Mouse (Mus musculus) inflammation-experienced regulatory T-cells, adult 6 months (primary cell): ENCODE data around the gene 4930583I09Rik. TPM values are rescaled to one million over a fixed set of nuclear protein-coding genes. Genes with fewer than 3 reads are reported as not detected.

ENCODE experiments used
- ATAC-seq: one replicate; pipeline ENCODE4 v1.8.0; 2017
- polyA plus RNA-seq, 3 experiments: library from polyadenylated mRNA; unstranded; fragments of 100-300 nt; shearing (Covaris generic); gene quantifications; one replicate each; pipeline ENCODE4 v1.2.1; 2017

The 4930583I09Rik gene
- polyA plus RNA-seq: 1 to 10 TPM in 2 of 3 experiments, under 1 TPM in 1; 0.59 to 2.2 (median 1.5) TPM

GRCm38 (mm10) chr17:64835928-64836327, at the start of gene 4930583I09Rik:
TSS of gene 4930583I09Rik (minus strand) at chr17:64836071.
- no peak for ATAC-seq

GRCm38 (mm10) chr17:64876111-64876510, 40.2 kb upstream of the 4930583I09Rik start:
- ATAC-seq: no peak

- no peak for ATAC-seq
These were observed 37.8 kb upstream of the 4930583I09Rik start for GRCm38 (mm10) chr17:64873651-64874072.

GRCm38 (mm10) chr17:64863817-64864216, 27.9 kb upstream of the 4930583I09Rik start:
- no peak for ATAC-seq

GRCm38 (mm10) chr17:64860963-64861362, 25.1 kb upstream of the 4930583I09Rik start:
- no peak for ATAC-seq

- no peak for ATAC-seq
These were observed 23.0 kb upstream of the 4930583I09Rik start for GRCm38 (mm10) chr17:64858848-64859247.

GRCm38 (mm10) chr17:64848031-64848430, 12.2 kb upstream of the 4930583I09Rik start:
- ATAC-seq: no peak

GRCm38 (mm10) chr17:64846654-64847053, 10.8 kb upstream of the 4930583I09Rik start:
- no peak for ATAC-seq

- no peak for ATAC-seq
These were observed 1.0 kb upstream of the 4930583I09Rik start for GRCm38 (mm10) chr17:64836892-64837291.

- no peak for ATAC-seq
These were observed 481 bp upstream of the 4930583I09Rik start for GRCm38 (mm10) chr17:64836352-64836751.

GRCm38 (mm10) chr17:64833906-64834490, 1.9 kb downstream of the 4930583I09Rik start:
- no peak for ATAC-seq

- no peak for ATAC-seq
These were observed 2.8 kb downstream of the 4930583I09Rik start for GRCm38 (mm10) chr17:64833071-64833470.

GRCm38 (mm10) chr17:64827482-64827881, 8.4 kb downstream of the 4930583I09Rik start:
- peak; percentile 7 for ATAC-seq

GRCm38 (mm10) chr17:64826843-64827242, 9.0 kb downstream of the 4930583I09Rik start:
- ATAC-seq: peak; percentile 95

GRCm38 (mm10) chr17:64822561-64822960, 13.3 kb downstream of the 4930583I09Rik start:
- no peak for ATAC-seq

GRCm38 (mm10) chr17:64820841-64821593, 14.9 kb downstream of the 4930583I09Rik start:
- no peak for ATAC-seq

GRCm38 (mm10) chr17:64816298-64816697, 19.6 kb downstream of the 4930583I09Rik start:
- no peak for ATAC-seq

- ATAC-seq: no peak
These were observed 20.1 kb downstream of the 4930583I09Rik start for GRCm38 (mm10) chr17:64815806-64816205.

GRCm38 (mm10) chr17:64813568-64813967, 22.3 kb downstream of the 4930583I09Rik start:
- no peak for ATAC-seq

GRCm38 (mm10) chr17:64806035-64806589, 29.8 kb downstream of the 4930583I09Rik start:
- no peak for ATAC-seq

- no peak for ATAC-seq
These were observed 31.3 kb downstream of the 4930583I09Rik start for GRCm38 (mm10) chr17:64804375-64805124.

GRCm38 (mm10) chr17:64802956-64803275, 33.0 kb downstream of the 4930583I09Rik start:
- ATAC-seq: no peak
